Mouse (Mus musculus): ENCODE data around the gene Usp53.

Gene Usp53

GRCm38 (mm10) chr3:122887505-122888301 lies 96.6 kb downstream of the Usp53 start:
- no peak for DNase-seq (ENCODE audit: low read depth, low spot score)

All from skeletal muscle tissue, adult 2 months (tissue).